Mouse (Mus musculus): ENCODE data around the gene Mybpc3. TPM values are rescaled to one million over a fixed set of nuclear protein-coding genes. Genes with fewer than 3 reads are reported as not detected.

Gene Mybpc3
- polyA plus RNA-seq, 1 experiment from 2014 or later, result 0.28 TPM

- Histone ChIP-seq H3K9ac (no peak within 1 kb of the TSS), H3K9me3 (replicated peaks) (no peaks in the 10 kb centered on the region), H3K36me3 (no peaks in the 10 kb centered on the region), H3K4me2 (replicated peaks) (no peak within 1 kb of the TSS), H3K27me3 (no peaks in the 10 kb centered on the region), H3K4me3 (no peak within 1 kb of the TSS), H3K27ac (no peak within 1 kb of the TSS), H3K4me1 (peaks cover 14% of the 10 kb centered on the region)
- no peak for ATAC-seq (ENCODE audit: low FRiP score)
- 81% methylated on average over 13 of the region's 13 CpGs for whole genome bisulfite sequencing
These were observed 35.9 kb upstream of the Mybpc3 start, which contains the start of gene Spi1 for GRCm38 (mm10) chr2:91081775-91082695. Gene Spi1, plus strand, starts transcription at chr2:91082390.

GRCm38 (mm10) chr2:91082844-91083243, 35.1 kb upstream of the Mybpc3 start:
- H3K27ac ChIP-seq, result no peak overlapping the region
- no peaks in the 10 kb centered on the region for H3K36me3 ChIP-seq
- no peak overlapping the region for H3K4me3 ChIP-seq
- H3K4me1 ChIP-seq, result peaks cover 14% of the 10 kb centered on the region
- H3K4me2 ChIP-seq (replicated peaks), result no peak overlapping the region
- no peaks in the 10 kb centered on the region for H3K27me3 ChIP-seq
- H3K9ac ChIP-seq, result no peak overlapping the region
- 67% methylated on average over 11 of the region's 11 CpGs for WGBS
- no peaks in the 10 kb centered on the region for H3K9me3 ChIP-seq (replicated peaks)
- no peak for ATAC-seq (ENCODE audit: low FRiP score)

GRCm38 (mm10) chr2:91083366-91083940, 34.5 kb upstream of the Mybpc3 start:
- no peaks in the 10 kb centered on the region for H3K27me3 ChIP-seq
- no peaks in the 10 kb centered on the region for H3K9me3 ChIP-seq (replicated peaks)
- H3K9ac ChIP-seq, result no peak overlapping the region
- H3K36me3 ChIP-seq, result no peaks in the 10 kb centered on the region
- WGBS, result 44% methylated on average over 1 of the region's 1 CpGs
- no peak overlapping the region for H3K27ac ChIP-seq
- peaks cover 8% of the 10 kb centered on the region for H3K4me1 ChIP-seq
- H3K4me2 ChIP-seq (replicated peaks), result no peak overlapping the region
- no peak overlapping the region for H3K4me3 ChIP-seq
- no peak for ATAC-seq (ENCODE audit: low FRiP score)

- Histone ChIP-seq H3K4me3 (no peak overlapping the region), H3K9me3 (replicated peaks) (no peaks in the 10 kb centered on the region), H3K9ac (no peak overlapping the region), H3K4me2 (replicated peaks) (no peak overlapping the region), H3K27ac (no peak overlapping the region), H3K36me3 (no peaks in the 10 kb centered on the region), H3K4me1 (no peaks in the 10 kb centered on the region; the same call in 1 of the 2 replicates), H3K27me3 (no peaks in the 10 kb centered on the region)
- no peak for ATAC-seq (ENCODE audit: low FRiP score)
- WGBS, result 83% methylated on average over 15 of the region's 15 CpGs
These were observed 33.6 kb upstream of the Mybpc3 start for GRCm38 (mm10) chr2:91084179-91084820.

DNA sequence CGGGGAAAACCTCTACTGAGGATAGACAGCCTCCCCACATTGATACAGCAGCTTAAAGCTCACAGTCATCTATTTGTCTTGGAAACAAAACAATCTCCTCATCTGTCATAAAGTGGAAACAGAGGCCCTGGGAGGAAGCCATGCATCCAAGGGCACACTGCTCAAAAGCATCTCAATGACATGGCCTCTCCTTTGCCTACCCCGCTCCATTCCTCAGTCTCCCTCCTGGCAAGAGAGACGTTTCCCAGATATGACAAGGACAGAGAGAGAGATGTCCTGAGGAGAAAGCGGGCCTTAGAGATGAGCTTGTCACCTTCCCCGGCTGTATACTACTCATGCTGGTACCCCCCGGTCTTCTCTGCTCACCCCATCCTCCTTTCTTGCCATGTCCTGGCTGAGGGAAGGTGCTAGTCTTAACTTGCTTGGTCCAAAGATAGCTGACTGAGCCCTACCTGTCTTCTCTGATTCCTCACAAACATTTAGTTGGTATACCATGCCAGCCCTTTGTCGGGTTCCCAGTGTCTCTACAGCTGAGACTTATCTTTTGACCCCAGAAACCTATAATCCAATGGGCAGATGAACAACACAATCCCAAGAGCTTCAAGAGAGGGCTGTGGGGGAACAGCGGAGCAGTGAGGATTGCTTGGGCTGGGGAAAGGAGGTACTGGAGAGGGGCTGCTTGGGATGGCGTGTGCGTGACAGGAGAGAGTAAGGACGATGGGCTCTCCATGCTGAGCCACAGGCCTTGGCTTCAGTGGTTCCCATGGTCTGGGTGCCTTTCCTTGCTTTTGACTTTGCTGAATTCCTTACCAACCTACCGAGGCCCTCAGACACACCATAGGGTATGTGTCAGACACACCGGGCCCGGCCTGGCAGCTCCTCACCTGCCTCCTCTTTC, 32.2 kb upstream of the Mybpc3 start:
- Histone ChIP-seq H3K9ac (no peak overlapping the region), H3K9me3 (replicated peaks) (no peaks in the 10 kb centered on the region)
- no peak for ATAC-seq (ENCODE audit: low FRiP score)

GRCm38 (mm10) chr2:91086392-91087237, 31.3 kb upstream of the Mybpc3 start:
- no peak for ATAC-seq (ENCODE audit: low FRiP score)
- WGBS, result 57% methylated on average over 9 of the region's 9 CpGs
- Histone ChIP-seq H3K9me3 (replicated peaks) (no peaks in the 10 kb centered on the region), H3K27ac (no peak overlapping the region), H3K36me3 (no peaks in the 10 kb centered on the region), H3K4me1 (no peaks in the 10 kb centered on the region), H3K4me3 (no peak overlapping the region), H3K9ac (no peak overlapping the region), H3K27me3 (no peaks in the 10 kb centered on the region), H3K4me2 (replicated peaks) (no peak overlapping the region)

More for the DNA sequence above, 32.2 kb upstream of the Mybpc3 start:
- Histone ChIP-seq H3K4me3 (no peak overlapping the region), H3K27ac (no peak overlapping the region), H3K4me1 (no peaks in the 10 kb centered on the region), H3K27me3 (no peaks in the 10 kb centered on the region), H3K4me2 (replicated peaks) (no peak overlapping the region), H3K36me3 (no peaks in the 10 kb centered on the region)
- 89% methylated on average over 14 of the region's 14 CpGs for WGBS

- Histone ChIP-seq H3K9me3 (replicated peaks) (no peaks in the 10 kb centered on the region), H3K9ac (no peak overlapping the region), H3K4me3 (no peak overlapping the region), H3K4me2 (replicated peaks) (no peak overlapping the region), H3K36me3 (no peaks in the 10 kb centered on the region), H3K27me3 (no peaks in the 10 kb centered on the region), H3K4me1 (no peaks in the 10 kb centered on the region), H3K27ac (no peak overlapping the region)
- ATAC-seq (ENCODE audit: low FRiP score), result no peak
- WGBS, result 88% methylated on average over 9 of the region's 9 CpGs
These were observed 30.5 kb upstream of the Mybpc3 start for GRCm38 (mm10) chr2:91087453-91087852.

DNA sequence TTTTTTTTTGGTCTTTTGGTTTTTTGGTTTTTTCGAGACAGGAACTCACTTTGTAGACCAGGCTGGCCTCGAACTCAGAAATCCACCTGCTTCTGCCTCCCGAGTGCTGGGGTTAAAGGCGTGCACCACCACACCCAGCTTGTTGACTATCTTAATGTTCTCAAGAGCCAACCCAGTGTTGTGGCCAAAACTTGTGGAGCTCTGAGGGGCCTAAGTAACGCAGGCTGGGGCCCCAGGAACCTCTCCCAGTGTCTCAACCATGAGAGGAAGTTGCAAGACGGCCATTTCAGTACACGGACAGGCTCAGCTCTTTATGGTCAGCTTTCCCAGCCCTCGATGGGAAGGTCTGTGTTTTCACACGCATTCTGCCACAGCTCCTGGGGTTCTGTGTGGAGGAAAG, 29.0 kb upstream of the Mybpc3 start:
- Histone ChIP-seq H3K27ac (no peak overlapping the region), H3K4me3 (no peak overlapping the region), H3K4me1 (no peaks in the 10 kb centered on the region), H3K9ac (no peak overlapping the region), H3K27me3 (no peaks in the 10 kb centered on the region), H3K36me3 (no peaks in the 10 kb centered on the region), H3K9me3 (replicated peaks) (no peaks in the 10 kb centered on the region), H3K4me2 (replicated peaks) (no peak overlapping the region)
- no peak for ATAC-seq (ENCODE audit: low FRiP score)
- 83% methylated on average over 9 of the region's 9 CpGs for WGBS

GRCm38 (mm10) chr2:91090208-91090607, 27.7 kb upstream of the Mybpc3 start:
- no peak for ATAC-seq (ENCODE audit: low FRiP score)
- no peaks in the 10 kb centered on the region for H3K9me3 ChIP-seq (replicated peaks)
- no peaks in the 10 kb centered on the region for H3K36me3 ChIP-seq
- H3K4me1 ChIP-seq, result no peaks in the 10 kb centered on the region
- no peak overlapping the region for H3K9ac ChIP-seq
- H3K4me3 ChIP-seq, result no peak overlapping the region
- H3K27ac ChIP-seq, result no peak overlapping the region
- H3K27me3 ChIP-seq, result no peaks in the 10 kb centered on the region
- H3K4me2 ChIP-seq (replicated peaks), result no peak overlapping the region
- WGBS, result 84% methylated on average over 6 of the region's 6 CpGs

DNA sequence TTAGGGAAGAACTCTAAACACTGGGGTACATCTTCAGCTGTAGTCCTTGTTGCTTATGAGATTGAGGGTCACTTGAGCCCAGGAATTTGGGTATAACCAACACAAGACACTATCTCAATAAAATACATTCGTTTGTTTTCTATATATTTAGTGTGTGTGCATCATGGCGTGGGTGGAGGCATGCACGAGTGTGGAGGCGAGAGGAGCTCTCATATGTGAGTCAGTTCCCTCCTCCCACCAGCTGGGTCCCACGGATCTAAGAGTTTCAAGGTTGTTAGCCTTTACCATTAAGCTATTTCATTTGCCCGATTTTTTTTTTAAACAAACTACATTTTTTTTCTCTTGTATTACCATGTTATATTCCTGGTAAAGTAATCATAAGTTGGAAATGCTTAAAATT, 27.1 kb upstream of the Mybpc3 start:
- Histone ChIP-seq H3K4me1 (no peaks in the 10 kb centered on the region), H3K36me3 (no peaks in the 10 kb centered on the region), H3K9me3 (replicated peaks) (no peaks in the 10 kb centered on the region), H3K9ac (no peak overlapping the region), H3K4me3 (no peak overlapping the region), H3K27me3 (no peaks in the 10 kb centered on the region), H3K27ac (no peak overlapping the region), H3K4me2 (replicated peaks) (no peak overlapping the region)
- 76% methylated on average over 6 of the region's 6 CpGs for WGBS
- no peak for ATAC-seq (ENCODE audit: low FRiP score)

DNA sequence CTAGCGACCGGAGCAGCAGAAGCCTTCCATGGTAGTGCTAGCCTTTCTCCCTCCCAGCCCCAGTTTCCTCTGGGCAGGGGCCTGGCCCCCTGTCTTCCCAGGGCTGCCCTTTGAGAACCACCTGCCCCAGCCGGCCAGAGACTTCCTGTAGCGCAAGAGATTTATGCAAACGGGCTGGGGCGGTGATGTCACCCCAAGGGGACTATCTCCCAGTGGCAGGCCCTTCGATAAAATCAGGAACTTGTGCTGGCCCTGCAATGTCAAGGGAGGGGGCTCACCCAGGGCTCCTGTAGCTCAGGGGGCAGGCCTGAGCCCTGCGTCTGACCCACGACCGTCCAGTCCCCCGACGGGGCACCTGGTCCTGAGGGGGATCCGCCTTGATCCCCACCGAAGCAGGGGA, 21.4 kb upstream of the Mybpc3 start:
- H3K4me3 ChIP-seq, result no peak overlapping the region
- WGBS, result 72% methylated on average over 14 of the region's 14 CpGs
- H3K4me1 ChIP-seq, result no peaks in the 10 kb centered on the region
- no peaks in the 10 kb centered on the region for H3K9me3 ChIP-seq (replicated peaks)
- H3K27ac ChIP-seq, result no peak overlapping the region
- H3K4me2 ChIP-seq (replicated peaks), result no peak overlapping the region
- H3K9ac ChIP-seq, result no peak overlapping the region
- no peaks in the 10 kb centered on the region for H3K27me3 ChIP-seq
- no peak for ATAC-seq (ENCODE audit: low FRiP score)
- no peaks in the 10 kb centered on the region for H3K36me3 ChIP-seq
